Mouse (Mus musculus): ENCODE results near the gene Srrd.

GRCm38 (mm10) chr5:112349169-112349568 is 6.3 kb upstream of the Srrd start:
- TF ChIP-seq CTCF (IDR thresholded peaks at IDR 0.05; ENCODE audit: low read depth, low read length) (no peak), POLR2A (IDR thresholded peaks at IDR 0.05; ENCODE audit: borderline replicate concordance, low read depth, low read length) (no peak)
